Mouse (Mus musculus): ENCODE results near the gene Mafb. TPM values are rescaled to one million over a fixed set of nuclear protein-coding genes. Genes with fewer than 3 reads are reported as not detected.

Mafb gene
- polyA plus RNA-seq, 1 experiment from 2014 or later = 4.3 TPM

GRCm38 (mm10) chr2:160407720-160408119, 40.9 kb upstream of the Mafb start:
- DNase-seq (ENCODE audit: low spot score) = no peak
- Histone ChIP-seq H3K4me1 (replicated peaks; ENCODE audit: control insufficient read depth, insufficient read depth) (no peaks in the 10 kb centered on the region), H3K27ac (replicated peaks) (no peak overlapping the region), H3K4me2 (replicated peaks; ENCODE audit: low read depth) (no peak overlapping the region), H3K27me3 (ENCODE audit: control insufficient read depth, insufficient read depth, low read length) (no peaks in the 10 kb centered on the region), H3K4me3 (ENCODE audit: low read depth, low read length) (no peak overlapping the region), H3K36me3 (ENCODE audit: control insufficient read depth, insufficient read depth, low read length) (no peaks in the 10 kb centered on the region), H3K9ac (ENCODE audit: low read length) (no peak overlapping the region), H3K9me3 (ENCODE audit: control insufficient read depth, low read length) (no peaks in the 10 kb centered on the region)
- 72% methylated on average over 3 of the region's 3 CpGs for WGBS
- no peak for ATAC-seq (ENCODE audit: low FRiP score, low TSS enrichment)
- TF ChIP-seq CTCF (IDR thresholded peaks at IDR 0.05; ENCODE audit: low read depth) = peak; percentile 53
- TF ChIP-seq EP300 (optimal IDR thresholded peaks at IDR 0.05) = no peak

- H3K27ac ChIP-seq (replicated peaks) = no peak overlapping the region
- H3K4me3 ChIP-seq (ENCODE audit: low read depth, low read length) = no peak overlapping the region
- no peaks in the 10 kb centered on the region for H3K36me3 ChIP-seq (ENCODE audit: control insufficient read depth, insufficient read depth, low read length)
- no peak overlapping the region for H3K9ac ChIP-seq (ENCODE audit: low read length)
- TF ChIP-seq EP300 (optimal IDR thresholded peaks at IDR 0.05) = no peak
- no peaks in the 10 kb centered on the region for H3K4me1 ChIP-seq (replicated peaks; ENCODE audit: control insufficient read depth, insufficient read depth)
- WGBS = 64% methylated on average over 12 of the region's 12 CpGs
- no peak overlapping the region for H3K4me2 ChIP-seq (replicated peaks; ENCODE audit: low read depth)
- no peaks in the 10 kb centered on the region for H3K27me3 ChIP-seq (ENCODE audit: control insufficient read depth, insufficient read depth, low read length)
- no peak for ATAC-seq (ENCODE audit: low FRiP score, low TSS enrichment)
- no peak for DNase-seq (ENCODE audit: low spot score)
- H3K9me3 ChIP-seq (ENCODE audit: control insufficient read depth, low read length) = no peaks in the 10 kb centered on the region
Observed at GRCm38 (mm10) chr2:160397747-160398146, 30.9 kb upstream of the Mafb start.

GRCm38 (mm10) chr2:160394735-160395134, 27.9 kb upstream of the Mafb start:
- Histone ChIP-seq H3K27me3 (ENCODE audit: control insufficient read depth, insufficient read depth, low read length) (no peaks in the 10 kb centered on the region), H3K4me2 (replicated peaks; ENCODE audit: low read depth) (no peak overlapping the region), H3K9ac (ENCODE audit: low read length) (no peak overlapping the region), H3K4me1 (replicated peaks; ENCODE audit: control insufficient read depth, insufficient read depth) (no peaks in the 10 kb centered on the region), H3K9me3 (ENCODE audit: control insufficient read depth, low read length) (no peaks in the 10 kb centered on the region), H3K36me3 (ENCODE audit: control insufficient read depth, insufficient read depth, low read length) (no peaks in the 10 kb centered on the region), H3K4me3 (ENCODE audit: low read depth, low read length) (no peak overlapping the region), H3K27ac (replicated peaks) (no peak overlapping the region)
- 71% methylated on average over 7 of the region's 7 CpGs for WGBS
- ATAC-seq (ENCODE audit: low FRiP score, low TSS enrichment) (no peak), DNase-seq (ENCODE audit: low spot score) (no peak)
- TF ChIP-seq EP300 (optimal IDR thresholded peaks at IDR 0.05) (no peak), CTCF (IDR thresholded peaks at IDR 0.05; ENCODE audit: low read depth) (no peak)

GRCm38 (mm10) chr2:160392648-160393047, 25.8 kb upstream of the Mafb start:
- H3K36me3 ChIP-seq (ENCODE audit: control insufficient read depth, insufficient read depth, low read length) = no peaks in the 10 kb centered on the region
- H3K9me3 ChIP-seq (ENCODE audit: control insufficient read depth, low read length) = no peaks in the 10 kb centered on the region
- 67% methylated on average over 3 of the region's 3 CpGs for WGBS
- H3K4me3 ChIP-seq (ENCODE audit: low read depth, low read length) = no peak overlapping the region
- TF ChIP-seq EP300 (optimal IDR thresholded peaks at IDR 0.05) (no peak), CTCF (IDR thresholded peaks at IDR 0.05; ENCODE audit: low read depth) (no peak)
- DNase-seq (ENCODE audit: low spot score) (no peak), ATAC-seq (ENCODE audit: low FRiP score, low TSS enrichment) (no peak)
- H3K4me2 ChIP-seq (replicated peaks; ENCODE audit: low read depth) = no peak overlapping the region
- no peaks in the 10 kb centered on the region for H3K27me3 ChIP-seq (ENCODE audit: control insufficient read depth, insufficient read depth, low read length)
- H3K9ac ChIP-seq (ENCODE audit: low read length) = no peak overlapping the region
- H3K4me1 ChIP-seq (replicated peaks; ENCODE audit: control insufficient read depth, insufficient read depth) = no peaks in the 10 kb centered on the region
- no peak overlapping the region for H3K27ac ChIP-seq (replicated peaks)

GRCm38 (mm10) chr2:160388596-160388995, 21.7 kb upstream of the Mafb start:
- H3K9me3 ChIP-seq (ENCODE audit: control insufficient read depth, low read length) = no peaks in the 10 kb centered on the region
- no peak overlapping the region for H3K27ac ChIP-seq (replicated peaks)
- H3K36me3 ChIP-seq (ENCODE audit: control insufficient read depth, insufficient read depth, low read length) = no peaks in the 10 kb centered on the region
- TF ChIP-seq CTCF (IDR thresholded peaks at IDR 0.05; ENCODE audit: low read depth) (no peak), EP300 (optimal IDR thresholded peaks at IDR 0.05) (no peak)
- no peak overlapping the region for H3K4me3 ChIP-seq (ENCODE audit: low read depth, low read length)
- WGBS = 46% methylated on average over 5 of the region's 5 CpGs
- no peak overlapping the region for H3K4me2 ChIP-seq (replicated peaks; ENCODE audit: low read depth)
- H3K4me1 ChIP-seq (replicated peaks; ENCODE audit: control insufficient read depth, insufficient read depth) = no peaks in the 10 kb centered on the region
- H3K27me3 ChIP-seq (ENCODE audit: control insufficient read depth, insufficient read depth, low read length) = no peaks in the 10 kb centered on the region
- no peak overlapping the region for H3K9ac ChIP-seq (ENCODE audit: low read length)
- ATAC-seq (ENCODE audit: low FRiP score, low TSS enrichment) = no peak
- no peak for DNase-seq (ENCODE audit: low spot score)

GRCm38 (mm10) chr2:160383418-160383817, 16.6 kb upstream of the Mafb start:
- ATAC-seq (ENCODE audit: low FRiP score, low TSS enrichment) = no peak
- WGBS = 45% methylated on average over 3 of the region's 3 CpGs

More at GRCm38 (mm10) chr2:160383418-160383817, 16.6 kb upstream of the Mafb start:
- no peak for TF ChIP-seq CTCF (IDR thresholded peaks at IDR 0.05; ENCODE audit: low read depth)
- no peak for TF ChIP-seq EP300 (optimal IDR thresholded peaks at IDR 0.05)
- no peak for DNase-seq (ENCODE audit: low spot score)
- Histone ChIP-seq H3K9me3 (ENCODE audit: control insufficient read depth, low read length) (no peaks in the 10 kb centered on the region), H3K4me1 (replicated peaks; ENCODE audit: control insufficient read depth, insufficient read depth) (no peaks in the 10 kb centered on the region), H3K36me3 (ENCODE audit: control insufficient read depth, insufficient read depth, low read length) (no peaks in the 10 kb centered on the region), H3K9ac (ENCODE audit: low read length) (no peak overlapping the region), H3K27ac (replicated peaks) (no peak overlapping the region), H3K27me3 (ENCODE audit: control insufficient read depth, insufficient read depth, low read length) (no peaks in the 10 kb centered on the region), H3K4me3 (ENCODE audit: low read depth, low read length) (no peak overlapping the region), H3K4me2 (replicated peaks; ENCODE audit: low read depth) (no peak overlapping the region)

Measured in stomach, postnatal 0 days (tissue).